Mouse (Mus musculus): ENCODE measurements around the gene Hist1h2ae. TPM values are rescaled to one million over a fixed set of nuclear protein-coding genes. Genes with fewer than 3 reads are reported as not detected.

Gene Hist1h2ae
- polyA plus RNA-seq (2014; fragmentation: Nextera tagmentation; extraction: Ambion mirVana), result 27.6 and 34.5 TPM in 2 replicates

- peak within 1 kb of the TSS; percentile 51 for H3K4me3 ChIP-seq (ENCODE audit: low read depth, low read length)
- H3K4me1 ChIP-seq (ENCODE audit: control insufficient read depth, insufficient read depth, low read length), result peaks cover 5% of the 10 kb centered on the region; the same call in 1 of the 2 replicates
- WGBS (ENCODE audit: insufficient replicate concordance), result 0% methylated on average over 18 of the region's 18 CpGs
- no peaks in the 10 kb centered on the region for H3K9me3 ChIP-seq (replicated peaks; ENCODE audit: control insufficient read depth, low read length)
- peak within 1 kb of the TSS; percentile 96 for H3K27ac ChIP-seq (ENCODE audit: low read depth, low read length)
- no peaks in the 10 kb centered on the region for H3K36me3 ChIP-seq (ENCODE audit: control insufficient read depth, insufficient read depth, low read length)
- ATAC-seq (replicated peaks; ENCODE audit: insufficient number of reproducible peaks, low FRiP score, low TSS enrichment), result peak; percentile 85
- H3K27me3 ChIP-seq (ENCODE audit: control insufficient read depth, insufficient read depth, low read length), result no peaks in the 10 kb centered on the region
- peak within 1 kb of the TSS; percentile 75 for H3K4me2 ChIP-seq
- H3K9ac ChIP-seq (ENCODE audit: low read depth, low read length), result peak within 1 kb of the TSS; percentile 78
Observed at GRCm38 (mm10) chr13:23571022-23571503, at the start of gene Hist1h2ae, which contains the start of gene Hist1h2bg. Hist1h2ae (minus strand) TSS chr13:23571220. Hist1h2bg (plus strand) TSS chr13:23571396.

GRCm38 (mm10) chr13:23620056-23620732 lies 49.2 kb upstream of the Hist1h2ae start:
- ATAC-seq (replicated peaks; ENCODE audit: insufficient number of reproducible peaks, low FRiP score, low TSS enrichment), result no peak
- Histone ChIP-seq H3K9ac (ENCODE audit: low read depth, low read length) (peak overlapping the region; percentile 96), H3K9me3 (replicated peaks; ENCODE audit: control insufficient read depth, low read length) (no peaks in the 10 kb centered on the region), H3K27ac (ENCODE audit: low read depth, low read length) (peak overlapping the region; percentile 96), H3K36me3 (ENCODE audit: control insufficient read depth, insufficient read depth, low read length) (no peaks in the 10 kb centered on the region), H3K4me3 (ENCODE audit: low read depth, low read length) (peak overlapping the region; percentile 76), H3K4me2 (peak overlapping the region; percentile 98), H3K27me3 (ENCODE audit: control insufficient read depth, insufficient read depth, low read length) (no peaks in the 10 kb centered on the region), H3K4me1 (ENCODE audit: control insufficient read depth, insufficient read depth, low read length) (peaks cover 4% of the 10 kb centered on the region; the same call in 1 of the 2 replicates)
- 49% methylated on average over 12 of the region's 12 CpGs for WGBS (ENCODE audit: insufficient replicate concordance)

GRCm38 (mm10) chr13:23611638-23612037 lies 40.6 kb upstream of the Hist1h2ae start:
- Histone ChIP-seq H3K4me3 (ENCODE audit: low read depth, low read length) (no peak overlapping the region), H3K4me1 (ENCODE audit: control insufficient read depth, insufficient read depth, low read length) (no peaks in the 10 kb centered on the region), H3K9me3 (replicated peaks; ENCODE audit: control insufficient read depth, low read length) (no peaks in the 10 kb centered on the region), H3K27me3 (ENCODE audit: control insufficient read depth, insufficient read depth, low read length) (no peaks in the 10 kb centered on the region), H3K4me2 (no peak overlapping the region), H3K36me3 (ENCODE audit: control insufficient read depth, insufficient read depth, low read length) (no peaks in the 10 kb centered on the region), H3K9ac (ENCODE audit: low read depth, low read length) (no peak overlapping the region), H3K27ac (ENCODE audit: low read depth, low read length) (no peak overlapping the region)
- WGBS (ENCODE audit: insufficient replicate concordance), result 88% methylated on average over 3 of the region's 3 CpGs
- ATAC-seq (replicated peaks; ENCODE audit: insufficient number of reproducible peaks, low FRiP score, low TSS enrichment), result no peak

GRCm38 (mm10) chr13:23610393-23610792 lies 39.4 kb upstream of the Hist1h2ae start:
- Histone ChIP-seq H3K27ac (ENCODE audit: low read depth, low read length) (no peak overlapping the region), H3K4me1 (ENCODE audit: control insufficient read depth, insufficient read depth, low read length) (no peaks in the 10 kb centered on the region), H3K4me3 (ENCODE audit: low read depth, low read length) (no peak overlapping the region), H3K27me3 (ENCODE audit: control insufficient read depth, insufficient read depth, low read length) (no peaks in the 10 kb centered on the region), H3K9me3 (replicated peaks; ENCODE audit: control insufficient read depth, low read length) (no peaks in the 10 kb centered on the region), H3K36me3 (ENCODE audit: control insufficient read depth, insufficient read depth, low read length) (no peaks in the 10 kb centered on the region), H3K4me2 (no peak overlapping the region), H3K9ac (ENCODE audit: low read depth, low read length) (no peak overlapping the region)
- no peak for ATAC-seq (replicated peaks; ENCODE audit: insufficient number of reproducible peaks, low FRiP score, low TSS enrichment)
- 72% methylated on average over 2 of the region's 2 CpGs for WGBS (ENCODE audit: insufficient replicate concordance)

GRCm38 (mm10) chr13:23609844-23610243 lies 38.8 kb upstream of the Hist1h2ae start:
- H3K36me3 ChIP-seq (ENCODE audit: control insufficient read depth, insufficient read depth, low read length), result no peaks in the 10 kb centered on the region
- H3K4me1 ChIP-seq (ENCODE audit: control insufficient read depth, insufficient read depth, low read length), result no peaks in the 10 kb centered on the region
- no peaks in the 10 kb centered on the region for H3K9me3 ChIP-seq (replicated peaks; ENCODE audit: control insufficient read depth, low read length)
- H3K27me3 ChIP-seq (ENCODE audit: control insufficient read depth, insufficient read depth, low read length), result no peaks in the 10 kb centered on the region
- ATAC-seq (replicated peaks; ENCODE audit: insufficient number of reproducible peaks, low FRiP score, low TSS enrichment), result no peak
- H3K4me2 ChIP-seq, result no peak overlapping the region
- H3K27ac ChIP-seq (ENCODE audit: low read depth, low read length), result no peak overlapping the region
- no peak overlapping the region for H3K4me3 ChIP-seq (ENCODE audit: low read depth, low read length)
- H3K9ac ChIP-seq (ENCODE audit: low read depth, low read length), result no peak overlapping the region

GRCm38 (mm10) chr13:23609209-23609608 lies 38.2 kb upstream of the Hist1h2ae start:
- WGBS (ENCODE audit: insufficient replicate concordance), result 71% methylated on average over 4 of the region's 4 CpGs
- H3K27ac ChIP-seq (ENCODE audit: low read depth, low read length), result no peak overlapping the region
- no peak overlapping the region for H3K4me3 ChIP-seq (ENCODE audit: low read depth, low read length)
- no peak for ATAC-seq (replicated peaks; ENCODE audit: insufficient number of reproducible peaks, low FRiP score, low TSS enrichment)
- no peak overlapping the region for H3K9ac ChIP-seq (ENCODE audit: low read depth, low read length)
- H3K9me3 ChIP-seq (replicated peaks; ENCODE audit: control insufficient read depth, low read length), result no peaks in the 10 kb centered on the region
- H3K27me3 ChIP-seq (ENCODE audit: control insufficient read depth, insufficient read depth, low read length), result no peaks in the 10 kb centered on the region
- no peak overlapping the region for H3K4me2 ChIP-seq
- no peaks in the 10 kb centered on the region for H3K36me3 ChIP-seq (ENCODE audit: control insufficient read depth, insufficient read depth, low read length)
- no peaks in the 10 kb centered on the region for H3K4me1 ChIP-seq (ENCODE audit: control insufficient read depth, insufficient read depth, low read length)

- H3K4me3 ChIP-seq (ENCODE audit: low read depth, low read length), result no peak overlapping the region
- H3K4me2 ChIP-seq, result no peak overlapping the region
- H3K9me3 ChIP-seq (replicated peaks; ENCODE audit: control insufficient read depth, low read length), result no peaks in the 10 kb centered on the region
- H3K36me3 ChIP-seq (ENCODE audit: control insufficient read depth, insufficient read depth, low read length), result no peaks in the 10 kb centered on the region
- no peaks in the 10 kb centered on the region for H3K27me3 ChIP-seq (ENCODE audit: control insufficient read depth, insufficient read depth, low read length)
- no peak overlapping the region for H3K27ac ChIP-seq (ENCODE audit: low read depth, low read length)
- H3K4me1 ChIP-seq (ENCODE audit: control insufficient read depth, insufficient read depth, low read length), result no peaks in the 10 kb centered on the region
- 80% methylated on average over 3 of the region's 3 CpGs for WGBS (ENCODE audit: insufficient replicate concordance)
- ATAC-seq (replicated peaks; ENCODE audit: insufficient number of reproducible peaks, low FRiP score, low TSS enrichment), result no peak
- H3K9ac ChIP-seq (ENCODE audit: low read depth, low read length), result no peak overlapping the region
Observed at GRCm38 (mm10) chr13:23605052-23605451, 34.0 kb upstream of the Hist1h2ae start.

GRCm38 (mm10) chr13:23604452-23604851 lies 33.4 kb upstream of the Hist1h2ae start:
- ATAC-seq (replicated peaks; ENCODE audit: insufficient number of reproducible peaks, low FRiP score, low TSS enrichment), result no peak
- 89% methylated on average over 3 of the region's 3 CpGs for WGBS (ENCODE audit: insufficient replicate concordance)
- no peak overlapping the region for H3K4me2 ChIP-seq
- no peaks in the 10 kb centered on the region for H3K27me3 ChIP-seq (ENCODE audit: control insufficient read depth, insufficient read depth, low read length)
- H3K36me3 ChIP-seq (ENCODE audit: control insufficient read depth, insufficient read depth, low read length), result no peaks in the 10 kb centered on the region
- no peaks in the 10 kb centered on the region for H3K4me1 ChIP-seq (ENCODE audit: control insufficient read depth, insufficient read depth, low read length)
- no peak overlapping the region for H3K9ac ChIP-seq (ENCODE audit: low read depth, low read length)
- no peak overlapping the region for H3K27ac ChIP-seq (ENCODE audit: low read depth, low read length)
- no peak overlapping the region for H3K4me3 ChIP-seq (ENCODE audit: low read depth, low read length)
- no peaks in the 10 kb centered on the region for H3K9me3 ChIP-seq (replicated peaks; ENCODE audit: control insufficient read depth, low read length)

- WGBS (ENCODE audit: insufficient replicate concordance), result 58% methylated on average over 7 of the region's 7 CpGs
- no peak overlapping the region for H3K9ac ChIP-seq (ENCODE audit: low read depth, low read length)
- no peak overlapping the region for H3K27ac ChIP-seq (ENCODE audit: low read depth, low read length)
- ATAC-seq (replicated peaks; ENCODE audit: insufficient number of reproducible peaks, low FRiP score, low TSS enrichment), result no peak
- no peaks in the 10 kb centered on the region for H3K4me1 ChIP-seq (ENCODE audit: control insufficient read depth, insufficient read depth, low read length)
- H3K4me2 ChIP-seq, result no peak overlapping the region
- no peaks in the 10 kb centered on the region for H3K9me3 ChIP-seq (replicated peaks; ENCODE audit: control insufficient read depth, low read length)
- H3K4me3 ChIP-seq (ENCODE audit: low read depth, low read length), result no peak overlapping the region
- H3K27me3 ChIP-seq (ENCODE audit: control insufficient read depth, insufficient read depth, low read length), result no peaks in the 10 kb centered on the region
- no peaks in the 10 kb centered on the region for H3K36me3 ChIP-seq (ENCODE audit: control insufficient read depth, insufficient read depth, low read length)
Observed at GRCm38 (mm10) chr13:23603182-23603699, 32.2 kb upstream of the Hist1h2ae start.

All from heart, embryonic 11.5 days (tissue).